Mouse (Mus musculus): ENCODE data around the gene Zfp319. TPM values are rescaled to one million over a fixed set of nuclear protein-coding genes. Genes with fewer than 3 reads are reported as not detected.

Zfp319 gene
- polyA plus RNA-seq, 1 experiment, result 5.7 TPM

DNA sequence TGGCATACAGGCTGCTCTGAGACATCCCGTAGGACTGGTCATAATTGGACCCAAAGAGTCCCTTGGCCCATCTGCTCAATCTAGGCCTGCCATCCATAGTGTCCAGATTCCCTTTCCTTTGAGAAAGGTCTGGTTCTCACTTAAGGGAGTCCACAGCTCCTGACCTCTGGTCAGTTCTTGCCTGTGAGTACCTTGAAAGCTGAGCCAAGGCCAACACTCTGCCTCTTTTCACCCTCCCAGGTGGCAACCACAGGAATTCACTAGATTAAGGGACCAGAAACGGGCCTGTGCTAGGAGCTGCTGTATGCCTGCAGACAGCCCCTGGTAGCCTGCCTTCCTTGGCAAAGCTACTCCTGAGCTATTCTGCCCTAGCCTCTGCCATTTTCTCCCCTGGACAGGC is 22.9 kb upstream of the Zfp319 start:
- no peak for TF ChIP-seq MYOD1 (IDR thresholded peaks at IDR 0.05; ENCODE audit: control insufficient read depth, insufficient read length, low read depth)
- TF ChIP-seq CTCF (IDR thresholded peaks at IDR 0.05; ENCODE audit: control insufficient read depth, insufficient read depth, insufficient read length), result no peak
- no peak for TF ChIP-seq CEBPB (IDR thresholded peaks at IDR 0.05; ENCODE audit: low read depth)
- TF ChIP-seq USF1 (IDR thresholded peaks at IDR 0.05; ENCODE audit: low read depth), result no peak
- no peak for TF ChIP-seq MYOG (IDR thresholded peaks at IDR 0.05; ENCODE audit: control insufficient read depth, extremely low read depth, insufficient read length)
- no peak for TF ChIP-seq FOSL1 (IDR thresholded peaks at IDR 0.05; ENCODE audit: insufficient read depth, low read length, poor library complexity, severe bottlenecking)
- TF ChIP-seq MAX (IDR thresholded peaks at IDR 0.05), result no peak
- Histone ChIP-seq H3ac (ENCODE audit: control insufficient read depth, insufficient read length, low read depth) (no peak overlapping the region), H3K79me2 (ENCODE audit: control insufficient read depth, insufficient read depth) (no peaks in the 10 kb centered on the region), H3K36me3 (ENCODE audit: control insufficient read depth, insufficient read depth) (no peaks in the 10 kb centered on the region), H3K79me3 (ENCODE audit: low read depth) (no peaks in the 10 kb centered on the region), H3K27me3 (ENCODE audit: control insufficient read depth, insufficient read depth, insufficient read length) (no peaks in the 10 kb centered on the region), H3K4me3 (ENCODE audit: insufficient read depth, poor library complexity, severe bottlenecking) (no peak overlapping the region)

DNA sequence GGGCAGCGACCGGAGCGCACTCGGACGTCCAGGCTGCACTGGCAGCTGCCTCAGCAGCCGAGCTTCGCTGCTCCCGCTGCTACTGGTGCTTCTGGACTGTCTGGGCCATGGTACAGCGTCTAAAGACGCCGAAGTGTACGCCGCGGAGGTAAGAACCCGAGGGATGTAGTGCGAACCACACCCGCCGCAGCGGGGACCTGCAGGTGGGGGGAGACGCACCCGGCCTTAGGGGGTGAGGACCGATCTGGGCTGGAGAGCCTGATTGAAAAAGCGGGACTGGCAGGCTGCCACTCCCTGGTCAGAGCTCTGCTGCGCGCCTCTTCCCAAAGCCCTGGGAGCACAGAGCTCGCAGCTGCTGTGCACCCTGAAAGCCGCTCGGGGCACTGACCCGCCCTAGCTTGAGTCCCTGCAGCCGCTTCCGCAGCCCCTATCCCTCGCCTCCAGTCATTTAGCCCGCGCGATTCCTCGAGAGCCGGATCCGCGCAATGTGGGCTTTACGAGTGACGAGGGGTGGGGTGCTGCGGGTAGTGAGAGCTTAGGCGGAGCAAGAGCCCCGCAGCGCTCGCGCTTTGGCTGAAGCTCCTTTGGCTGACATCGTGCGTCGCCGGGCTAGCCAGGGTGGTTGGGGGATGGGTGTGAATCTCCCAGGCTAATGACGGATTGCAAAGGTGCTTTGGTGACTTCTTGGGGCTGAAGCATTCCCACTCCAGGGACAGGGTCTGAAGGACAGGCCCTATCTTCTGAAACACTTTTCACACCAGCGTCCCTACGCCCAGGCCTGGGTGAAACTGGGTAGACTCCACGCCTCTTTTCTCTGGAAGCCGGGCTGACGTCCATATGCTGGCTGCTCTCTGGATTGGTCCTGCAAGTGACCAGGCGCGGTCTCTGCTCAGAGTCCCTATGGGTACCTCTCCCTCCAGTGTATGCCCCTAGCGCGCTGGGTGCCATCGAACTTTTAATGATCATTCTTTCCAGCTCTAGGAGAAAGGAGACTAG is 21.4 kb upstream of the Zfp319 start:
- no peaks in the 10 kb centered on the region for H3K36me3 ChIP-seq (ENCODE audit: control insufficient read depth, insufficient read depth)
- no peaks in the 10 kb centered on the region for H3K79me2 ChIP-seq (ENCODE audit: control insufficient read depth, insufficient read depth)
- H3K4me3 ChIP-seq (ENCODE audit: insufficient read depth, poor library complexity, severe bottlenecking), result peak overlapping the region; percentile 14
- H3K79me3 ChIP-seq (ENCODE audit: low read depth), result no peaks in the 10 kb centered on the region
- TF ChIP-seq USF1 (IDR thresholded peaks at IDR 0.05; ENCODE audit: low read depth) (no peak), MAX (IDR thresholded peaks at IDR 0.05) (no peak), CTCF (IDR thresholded peaks at IDR 0.05; ENCODE audit: control insufficient read depth, insufficient read depth, insufficient read length) (no peak)
- no peaks in the 10 kb centered on the region for H3K27me3 ChIP-seq (ENCODE audit: control insufficient read depth, insufficient read depth, insufficient read length)
- peak overlapping the region; percentile 33 for H3ac ChIP-seq (ENCODE audit: control insufficient read depth, insufficient read length, low read depth)

DNA sequence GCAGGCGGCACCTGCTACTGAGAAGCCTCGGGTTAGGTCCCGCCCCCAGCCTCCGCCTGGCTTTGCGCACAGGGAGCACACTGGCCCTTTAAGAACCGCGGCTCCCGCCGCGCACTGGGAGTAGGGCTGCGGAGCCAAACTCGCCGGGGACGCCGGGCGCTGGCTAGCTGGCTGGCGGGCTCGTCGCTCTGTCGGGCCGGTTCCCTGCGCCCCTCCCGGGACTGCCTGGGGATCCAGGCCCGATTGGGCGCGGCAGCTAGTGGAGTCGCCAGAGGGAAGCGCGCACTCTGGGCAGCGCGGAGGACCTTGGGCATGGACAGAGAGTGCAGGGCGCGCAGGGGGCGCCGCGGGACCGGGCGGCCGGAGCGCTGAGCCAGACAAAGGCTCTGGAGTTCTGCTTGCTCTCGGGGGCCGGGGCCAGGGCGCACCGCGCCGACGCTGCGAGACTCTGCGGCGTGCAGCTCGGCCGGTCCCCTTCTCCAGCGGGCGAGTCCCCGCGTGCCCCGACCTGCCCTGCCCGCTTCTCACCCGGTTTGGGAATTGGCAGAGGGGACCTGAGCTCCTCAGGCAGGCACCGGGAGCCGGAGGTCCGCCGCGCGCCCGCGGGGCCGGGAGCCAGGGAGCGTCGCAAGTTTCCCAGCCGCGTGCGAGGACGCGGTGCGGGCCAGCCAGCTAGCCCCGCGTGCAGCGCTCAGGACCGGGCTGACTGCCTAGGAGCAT is 20.6 kb upstream of the Zfp319 start, which contains the start of gene Mmp15:
Gene Mmp15, plus strand, starts transcription at position 118 of the 720 bp plus-strand sequence.
- no peaks in the 10 kb centered on the region for H3K27me3 ChIP-seq (ENCODE audit: control insufficient read depth, insufficient read depth, insufficient read length)
- peak within 1 kb of the TSS; percentile 29 for H3K4me3 ChIP-seq (ENCODE audit: insufficient read depth, poor library complexity, severe bottlenecking)
- no peak for TF ChIP-seq FOSL1 (IDR thresholded peaks at IDR 0.05; ENCODE audit: insufficient read depth, low read length, poor library complexity, severe bottlenecking)
- TF ChIP-seq CTCF (IDR thresholded peaks at IDR 0.05; ENCODE audit: control insufficient read depth, insufficient read depth, insufficient read length), result no peak
- TF ChIP-seq USF1 (IDR thresholded peaks at IDR 0.05; ENCODE audit: low read depth), result no peak
- no peak for TF ChIP-seq CEBPB (IDR thresholded peaks at IDR 0.05; ENCODE audit: low read depth)
- no peak for TF ChIP-seq MYOG (IDR thresholded peaks at IDR 0.05; ENCODE audit: control insufficient read depth, extremely low read depth, insufficient read length)
- TF ChIP-seq MAX (IDR thresholded peaks at IDR 0.05), result no peak
- no peak for TF ChIP-seq MYOD1 (IDR thresholded peaks at IDR 0.05; ENCODE audit: control insufficient read depth, insufficient read length, low read depth)

DNA sequence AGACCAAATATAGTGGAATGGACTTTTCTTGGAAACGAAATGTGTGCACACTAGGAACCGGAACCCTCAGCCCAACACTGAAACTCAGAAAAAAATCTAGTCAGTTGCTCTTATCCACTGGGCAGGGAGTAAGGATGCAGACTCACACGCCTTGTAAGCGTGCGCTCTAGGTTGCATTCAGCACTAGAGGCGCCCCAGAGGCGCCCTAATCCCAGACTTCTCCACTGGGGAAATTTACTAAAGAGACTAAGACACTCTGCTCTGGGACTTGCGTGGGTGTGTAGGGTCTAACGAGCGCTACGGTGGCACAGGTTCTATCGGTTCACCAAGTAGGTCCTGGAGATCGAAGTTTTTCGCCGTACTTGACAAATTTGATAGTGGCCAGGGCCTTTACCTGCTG is 19.7 kb upstream of the Zfp319 start:
- TF ChIP-seq CTCF (IDR thresholded peaks at IDR 0.05; ENCODE audit: control insufficient read depth, insufficient read depth, insufficient read length) (no peak), CEBPB (IDR thresholded peaks at IDR 0.05; ENCODE audit: low read depth) (no peak)
- no peaks in the 10 kb centered on the region for H3K79me2 ChIP-seq (ENCODE audit: control insufficient read depth, insufficient read depth)
- H3ac ChIP-seq (ENCODE audit: control insufficient read depth, insufficient read length, low read depth), result no peak overlapping the region
- no peaks in the 10 kb centered on the region for H3K79me3 ChIP-seq (ENCODE audit: low read depth)
- H3K36me3 ChIP-seq (ENCODE audit: control insufficient read depth, insufficient read depth), result peaks cover under 1% of the 10 kb centered on the region
- H3K4me3 ChIP-seq (ENCODE audit: insufficient read depth, poor library complexity, severe bottlenecking), result no peak overlapping the region
- H3K27me3 ChIP-seq (ENCODE audit: control insufficient read depth, insufficient read depth, insufficient read length), result no peaks in the 10 kb centered on the region

More for the DNA sequence above, 20.6 kb upstream of the Zfp319 start, which contains the start of gene Mmp15:
- no peaks in the 10 kb centered on the region for H3K79me3 ChIP-seq (ENCODE audit: low read depth)
- no peaks in the 10 kb centered on the region for H3K79me2 ChIP-seq (ENCODE audit: control insufficient read depth, insufficient read depth)
- no peaks in the 10 kb centered on the region for H3K36me3 ChIP-seq (ENCODE audit: control insufficient read depth, insufficient read depth)
- H3ac ChIP-seq (ENCODE audit: control insufficient read depth, insufficient read length, low read depth), result peak within 1 kb of the TSS; percentile 33

DNA sequence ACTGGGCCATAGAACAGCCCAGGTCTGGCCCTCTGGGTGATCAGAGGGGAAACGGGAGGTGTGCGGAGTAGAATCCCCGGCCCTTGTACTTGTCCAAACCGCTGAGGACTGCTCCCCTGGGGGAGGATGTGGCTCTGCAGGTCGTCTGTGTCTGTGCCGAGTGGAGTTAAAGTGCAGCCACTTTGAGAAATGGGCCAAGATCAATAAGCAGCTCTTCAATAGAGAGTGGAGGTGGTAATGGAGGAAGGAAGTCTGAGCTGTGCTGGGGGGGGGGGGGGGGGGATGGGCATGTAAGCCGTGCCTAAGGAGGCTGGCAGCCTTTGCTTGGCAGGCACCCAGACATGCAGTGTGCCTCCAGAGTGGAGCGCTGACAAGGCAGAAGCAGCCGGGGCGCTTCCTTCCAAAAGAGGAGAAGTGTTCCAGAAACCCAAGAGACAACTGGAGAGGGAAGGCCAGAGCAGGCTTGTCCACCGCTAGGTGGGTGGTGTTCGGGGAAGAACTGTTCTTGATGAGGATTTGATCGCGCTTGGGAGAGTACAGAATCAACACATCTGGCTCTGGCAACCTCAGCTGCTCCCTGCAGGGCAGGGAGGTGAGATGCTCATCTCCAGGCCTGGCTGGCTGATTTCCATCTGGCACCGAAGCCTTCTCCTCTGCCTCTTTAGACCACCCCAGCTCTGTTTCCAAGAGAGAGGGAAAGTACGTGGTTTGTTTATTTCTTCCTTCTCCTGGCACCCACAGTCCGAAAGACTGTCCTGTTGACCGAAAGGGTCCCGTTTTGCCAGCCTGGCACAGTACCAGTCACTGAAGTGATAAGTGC is 17.3 kb upstream of the Zfp319 start:
- Histone ChIP-seq H3K79me2 (ENCODE audit: control insufficient read depth, insufficient read depth) (no peaks in the 10 kb centered on the region), H3K36me3 (ENCODE audit: control insufficient read depth, insufficient read depth) (peaks cover 8% of the 10 kb centered on the region)
- TF ChIP-seq MAX (IDR thresholded peaks at IDR 0.05), result no peak
- TF ChIP-seq MYOD1 (IDR thresholded peaks at IDR 0.05; ENCODE audit: control insufficient read depth, insufficient read length, low read depth), result no peak
- no peak for TF ChIP-seq FOSL1 (IDR thresholded peaks at IDR 0.05; ENCODE audit: insufficient read depth, low read length, poor library complexity, severe bottlenecking)
- no peak for TF ChIP-seq USF1 (IDR thresholded peaks at IDR 0.05; ENCODE audit: low read depth)

More for the DNA sequence above, 17.3 kb upstream of the Zfp319 start:
- Histone ChIP-seq H3K79me3 (ENCODE audit: low read depth) (no peaks in the 10 kb centered on the region), H3ac (ENCODE audit: control insufficient read depth, insufficient read length, low read depth) (no peak overlapping the region), H3K4me3 (ENCODE audit: insufficient read depth, poor library complexity, severe bottlenecking) (no peak overlapping the region), H3K27me3 (ENCODE audit: control insufficient read depth, insufficient read depth, insufficient read length) (no peaks in the 10 kb centered on the region)

Data from C2C12 (cell line).